Mouse (Mus musculus): ENCODE results near the gene Cpeb2. TPM values are rescaled to one million over a fixed set of nuclear protein-coding genes. Genes with fewer than 3 reads are reported as not detected.

The Cpeb2 gene
- total RNA-seq, 2 experiments from 2014 or later: 54.1 to 59.5 TPM

DNA sequence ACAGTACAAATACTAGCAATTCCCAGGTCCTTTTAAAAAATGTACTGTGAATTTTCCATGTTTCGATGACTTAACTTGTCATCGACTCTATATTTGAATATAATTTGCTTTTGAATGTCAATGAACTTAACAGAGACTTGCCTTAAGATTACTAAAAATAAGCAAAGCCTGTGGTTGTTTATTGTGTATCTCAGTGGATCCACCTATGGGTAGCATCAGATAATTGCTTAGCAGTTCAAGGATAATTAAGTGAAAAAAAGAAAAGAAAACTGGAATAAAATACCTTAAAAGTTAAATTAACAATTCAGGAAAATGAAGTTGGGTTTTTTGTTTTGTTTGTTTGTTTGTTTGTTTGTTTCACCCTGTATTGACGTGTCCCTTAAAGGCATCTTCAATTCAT is 3.5 kb downstream of the Cpeb2 start:
- no peak for DNase-seq

GRCm38 (mm10) chr5:43237238-43237637 is 4.3 kb downstream of the Cpeb2 start:
- no peak for DNase-seq
- intact Hi-C loops (cut with DNase I): loop anchor here (5.0 to 10.0 kb wide), 3 partner anchors 118 to 1350 kb away; no protein-coding TSS in a partner anchor

More for the DNA sequence above, 3.5 kb downstream of the Cpeb2 start:
- intact Hi-C loops (cut with DNase I): loop anchor here (5.0 to 10.0 kb wide), 3 partner anchors 118 to 1349 kb away; no protein-coding TSS in a partner anchor

- no peak for DNase-seq
- intact Hi-C loops (cut with DNase I): loop anchor here (5.0 to 10.0 kb wide), 3 partner anchors 116 to 1352 kb away; no protein-coding TSS in a partner anchor
These were observed 6.3 kb downstream of the Cpeb2 start for GRCm38 (mm10) chr5:43239141-43239835.

GRCm38 (mm10) chr5:43240729-43241128 is 7.8 kb downstream of the Cpeb2 start:
- intact Hi-C loops (cut with DNase I): no loop called here
- no peak for DNase-seq

- intact Hi-C loops (cut with DNase I): no loop called here
These were observed 13.3 kb downstream of the Cpeb2 start for GRCm38 (mm10) chr5:43246236-43246635.

GRCm38 (mm10) chr5:43246954-43247353 is 14.0 kb downstream of the Cpeb2 start:
- DNase-seq: no peak
- intact Hi-C loops (cut with DNase I): no loop called here

More at GRCm38 (mm10) chr5:43246236-43246635, 13.3 kb downstream of the Cpeb2 start:
- DNase-seq: no peak

GRCm38 (mm10) chr5:43248001-43248430 is 15.0 kb downstream of the Cpeb2 start:
- DNase-seq: no peak
- intact Hi-C loops (cut with DNase I): no loop called here

GRCm38 (mm10) chr5:43257490-43257889 is 24.5 kb downstream of the Cpeb2 start:
- DNase-seq: no peak

DNA sequence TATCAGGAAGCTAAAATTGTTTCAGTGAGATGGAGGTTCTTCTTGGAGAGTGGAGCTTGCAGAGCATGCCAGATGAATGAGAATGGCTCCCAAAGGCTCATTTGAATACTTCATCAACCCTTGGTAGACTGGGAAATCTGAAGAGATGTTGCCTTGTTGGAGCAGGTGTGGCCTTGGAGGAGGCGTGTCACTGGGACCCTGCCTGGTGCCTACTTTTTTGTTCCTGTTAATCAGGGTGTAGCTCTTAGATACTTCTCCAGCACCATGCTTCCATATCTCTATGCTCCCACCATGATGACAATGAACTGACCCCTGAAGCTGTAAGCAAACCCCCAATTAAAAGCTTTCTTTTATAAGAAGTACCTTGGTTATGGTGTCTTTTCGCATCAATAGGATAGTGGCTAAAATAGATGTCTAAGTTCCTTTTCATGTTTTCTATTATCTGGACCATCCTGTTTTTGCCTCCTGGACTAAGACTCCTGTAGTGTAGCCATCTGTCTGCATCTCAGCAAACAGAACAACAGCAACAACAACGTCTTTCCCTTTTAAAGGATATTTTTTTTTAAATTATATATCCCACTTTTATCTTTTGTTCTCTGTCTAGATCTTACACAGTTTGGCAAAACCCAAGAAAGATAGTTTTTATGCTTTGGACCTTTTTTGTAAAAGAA is 25.6 kb downstream of the Cpeb2 start:
- DNase-seq: no peak
- intact Hi-C loops (cut with DNase I): no loop called here

More at GRCm38 (mm10) chr5:43257490-43257889, 24.5 kb downstream of the Cpeb2 start:
- intact Hi-C loops (cut with DNase I): no loop called here

DNA sequence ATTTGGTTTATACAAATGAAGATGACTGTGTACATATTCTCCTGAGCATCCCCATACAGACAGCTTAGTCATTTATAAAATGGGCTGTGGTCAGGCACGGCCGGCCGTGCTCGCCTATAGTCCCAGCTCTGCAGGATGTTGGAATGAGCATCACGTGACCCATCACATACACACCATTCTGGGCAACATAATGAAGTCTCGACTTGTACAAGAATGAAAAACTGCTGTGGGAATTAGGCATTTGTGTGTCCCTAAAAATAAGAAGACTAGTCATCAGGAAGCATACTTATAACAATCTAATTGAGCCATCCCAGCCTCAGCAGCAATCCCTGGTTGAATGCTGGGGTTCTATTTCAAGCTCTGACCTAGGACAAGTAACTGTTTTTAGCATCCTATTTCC is 28.8 kb downstream of the Cpeb2 start:
- intact Hi-C loops (cut with DNase I): no loop called here
- no peak for DNase-seq

DNA sequence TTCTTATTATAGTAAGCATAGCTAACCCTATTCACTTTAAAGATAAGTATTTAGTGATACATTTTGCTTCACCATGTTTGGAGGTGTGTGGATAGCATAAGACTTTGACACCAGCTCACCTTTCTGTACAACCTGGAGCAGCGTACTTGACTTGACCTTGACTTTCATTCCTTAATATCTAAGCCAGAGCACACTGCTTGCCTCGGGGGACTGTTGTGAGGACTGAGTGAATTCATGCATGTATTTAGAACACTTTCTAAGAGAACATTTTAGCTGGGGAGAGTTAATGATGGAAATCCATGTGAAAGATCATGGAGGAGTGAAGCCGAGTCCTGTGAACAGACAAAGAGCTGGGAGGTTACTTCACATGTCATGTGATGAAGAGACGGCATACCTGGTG is 31.0 kb downstream of the Cpeb2 start:
- DNase-seq: no peak

DNA sequence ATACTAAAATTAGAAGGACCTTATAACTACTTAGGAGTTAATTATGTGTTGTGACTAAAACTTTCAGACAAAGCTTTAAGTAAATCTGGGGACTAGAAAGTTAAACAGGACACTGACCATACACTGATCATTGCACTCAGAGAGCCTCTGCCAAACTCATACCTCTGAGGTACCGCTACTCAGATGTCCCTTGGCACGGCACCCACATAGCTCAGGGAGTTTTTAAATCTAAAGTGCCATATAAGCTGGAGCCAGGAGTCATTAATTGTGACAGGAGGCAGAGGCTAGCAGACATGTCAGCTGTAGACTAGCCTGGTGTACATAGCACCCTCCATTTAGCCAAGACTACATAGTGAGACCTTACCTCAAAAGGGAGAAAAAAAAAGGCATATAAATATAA is 31.7 kb downstream of the Cpeb2 start:
- DNase-seq: no peak
- intact Hi-C loops (cut with DNase I): no loop called here

More for the DNA sequence above, 31.0 kb downstream of the Cpeb2 start:
- intact Hi-C loops (cut with DNase I): no loop called here

DNA sequence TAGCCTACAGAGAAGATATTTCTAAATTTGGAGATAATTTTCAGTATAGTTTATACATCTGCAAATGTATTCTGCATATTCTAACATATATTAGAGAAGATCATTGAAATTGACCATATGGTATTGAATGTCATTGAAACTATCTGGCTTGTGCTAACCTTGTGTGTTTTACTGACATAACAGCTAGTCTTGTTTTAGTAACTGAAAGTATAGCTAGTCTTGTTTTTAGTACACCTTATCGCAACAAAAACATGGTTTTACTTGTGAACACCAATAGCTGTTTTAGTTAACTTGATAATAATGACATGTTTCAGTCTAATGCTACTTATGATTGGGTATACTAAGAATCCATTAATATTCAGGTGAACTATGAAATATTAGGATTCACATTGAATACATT is 45.0 kb downstream of the Cpeb2 start:
- DNase-seq: no peak
- intact Hi-C loops (cut with DNase I): no loop called here

- intact Hi-C loops (cut with DNase I): no loop called here
- no peak for DNase-seq
These were observed 46.8 kb downstream of the Cpeb2 start for GRCm38 (mm10) chr5:43279774-43280173.

- DNase-seq: no peak
- intact Hi-C loops (cut with DNase I): no loop called here
These were observed 52.8 kb downstream of the Cpeb2 start for GRCm38 (mm10) chr5:43285756-43286155.

- intact Hi-C loops (cut with DNase I): no loop called here
- DNase-seq: no peak
These were observed 56.9 kb downstream of the Cpeb2 start for GRCm38 (mm10) chr5:43289752-43290446.

GRCm38 (mm10) chr5:43293136-43293535 is 60.2 kb downstream of the Cpeb2 start:
- intact Hi-C loops (cut with DNase I): no loop called here
- DNase-seq: no peak

- DNase-seq: no peak
- intact Hi-C loops (cut with DNase I): no loop called here
These were observed 64.5 kb downstream of the Cpeb2 start for GRCm38 (mm10) chr5:43297459-43297858.

DNA sequence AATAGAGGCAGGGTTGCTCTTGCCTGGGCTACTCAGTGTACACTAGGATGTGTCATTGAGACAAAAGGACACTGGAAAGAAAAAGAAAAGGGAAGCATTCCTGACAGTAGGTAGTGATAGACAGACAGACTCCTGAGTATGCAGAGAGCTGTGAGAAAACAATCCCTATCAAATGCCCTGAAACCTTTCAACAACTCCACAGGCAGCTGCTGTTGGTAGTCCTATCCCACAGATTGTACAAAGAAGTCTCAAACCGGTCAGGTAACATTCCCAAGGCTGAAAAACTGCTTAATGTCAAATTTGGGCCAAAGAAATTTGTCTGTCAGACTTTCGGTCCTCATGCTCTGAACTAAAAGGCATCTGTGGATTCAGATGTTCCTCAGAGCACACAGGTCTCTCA is 66.0 kb downstream of the Cpeb2 start:
- no peak for DNase-seq
- intact Hi-C loops (cut with DNase I): no loop called here

- no peak for DNase-seq
These were observed 67.1 kb downstream of the Cpeb2 start for GRCm38 (mm10) chr5:43300076-43300475.

GRCm38 (mm10) chr5:43300979-43301378 is 68.0 kb downstream of the Cpeb2 start:
- intact Hi-C loops (cut with DNase I): no loop called here
- DNase-seq: no peak

More at GRCm38 (mm10) chr5:43300076-43300475, 67.1 kb downstream of the Cpeb2 start:
- intact Hi-C loops (cut with DNase I): no loop called here
